Mouse (Mus musculus): ENCODE measurements at regions not wholly inside any gene's neighbourhood (a gene's known extent, or its start where the extent isn't known, plus 50 kb on each side); places are given as distances from the start of the nearest gene placed in this dataset.

- in situ Hi-C loops (cut with MboI; ENCODE audit: low pct_ligation_motif_present, low pct_unique_long_range_greater_than_20kb, low sequenced_read_pairs) = no loop called here
- no peaks in the 10 kb centered on the region for H3K4me1 ChIP-seq (ENCODE audit: control insufficient read depth in 1 of 2, insufficient read depth in 2 of 2)
- no peak for DNase-seq (ENCODE audit: extremely low read depth)
- no peak for TF ChIP-seq E2F4 (IDR thresholded peaks at IDR 0.05; ENCODE audit: insufficient replicate concordance, low read depth, low read length)
- no peak for TF ChIP-seq POLR2AphosphoS2 (IDR thresholded peaks at IDR 0.05; ENCODE audit: low read depth, low read length)
- TF ChIP-seq MYC (IDR thresholded peaks at IDR 0.05; ENCODE audit: low read depth, low read length) = no peak
- TF ChIP-seq POLR2A (IDR thresholded peaks at IDR 0.05; ENCODE audit: low read depth, low read length) = no peak
- no peak for TF ChIP-seq JUND (conservative IDR thresholded peaks at IDR 0.05; ENCODE audit: low read depth, low read length)
- TF ChIP-seq CHD2 (IDR thresholded peaks at IDR 0.05; ENCODE audit: low read length) = no peak
- TF ChIP-seq NELFE (IDR thresholded peaks at IDR 0.05; ENCODE audit: low read depth, low read length) = no peak
- no peak for TF ChIP-seq TCF12 (IDR thresholded peaks at IDR 0.05; ENCODE audit: low read depth, low read length)
- TF ChIP-seq ZKSCAN1 (IDR thresholded peaks at IDR 0.05; ENCODE audit: borderline replicate concordance, low read depth, low read length) = no peak
- no peak for TF ChIP-seq ELF1 (IDR thresholded peaks at IDR 0.05; ENCODE audit: low read depth, low read length)
- TF ChIP-seq SIN3A (IDR thresholded peaks at IDR 0.05; ENCODE audit: low read length) = no peak
- TF ChIP-seq PAX5 (IDR thresholded peaks at IDR 0.05; ENCODE audit: low read length) = no peak
- no peak for TF ChIP-seq MAFK (IDR thresholded peaks at IDR 0.05; ENCODE audit: insufficient replicate concordance, low read length)
- TF ChIP-seq HCFC1 (IDR thresholded peaks at IDR 0.05; ENCODE audit: low read depth, low read length) = no peak
- TF ChIP-seq CHD1 (IDR thresholded peaks at IDR 0.05; ENCODE audit: low read depth, low read length) = no peak
- TF ChIP-seq GABPA (IDR thresholded peaks at IDR 0.05; ENCODE audit: insufficient replicate concordance, low read depth, low read length) = no peak
- no peak for TF ChIP-seq EP300 (IDR thresholded peaks at IDR 0.05; ENCODE audit: low read length)
- no peak for TF ChIP-seq UBTF (IDR thresholded peaks at IDR 0.05; ENCODE audit: low read depth, low read length)
- TF ChIP-seq MEF2A (IDR thresholded peaks at IDR 0.05; ENCODE audit: borderline replicate concordance, low read depth, low read length) = no peak
- H3K27ac ChIP-seq (ENCODE audit: insufficient read depth, low read depth) = no peak overlapping the region
- no peak overlapping the region for H3K4me3 ChIP-seq (replicated peaks in 1 of 3; ENCODE audit: low read depth in 2 of 3, low read length in 2 of 3, poor library complexity in 1 of 3)
- H3K9me3 ChIP-seq (replicated peaks; ENCODE audit: low read length) = no peaks in the 10 kb centered on the region
- no peak overlapping the region for H3K4me2 ChIP-seq (ENCODE audit: insufficient read depth, low read depth, poor library complexity, severe bottlenecking)
- H3K27me3 ChIP-seq (replicated peaks) = no peaks in the 10 kb centered on the region
- H3K79me2 ChIP-seq (replicated peaks; ENCODE audit: control insufficient read depth, extremely low read depth, insufficient read depth, poor library complexity, severe bottlenecking) = no peaks in the 10 kb centered on the region
- H3K36me3 ChIP-seq (replicated peaks in 1 of 2; ENCODE audit: control insufficient read depth in 1 of 2, insufficient read depth in 1 of 2, low read length in 1 of 2) = no peaks in the 10 kb centered on the region
- dilution Hi-C loops (cut with MboI; ENCODE audit: extremely low pct_ligation_motif_present, extremely low pct_unique_long_range_greater_than_20kb, low sequenced_read_pairs) = no loop called here
- no peak overlapping the region for H3K9ac ChIP-seq (ENCODE audit: insufficient read depth, low read depth)
Measured at GRCm38 (mm10) chr2:159404940-159405339, 610.3 kb downstream of the Dhx35 start.

DNA sequence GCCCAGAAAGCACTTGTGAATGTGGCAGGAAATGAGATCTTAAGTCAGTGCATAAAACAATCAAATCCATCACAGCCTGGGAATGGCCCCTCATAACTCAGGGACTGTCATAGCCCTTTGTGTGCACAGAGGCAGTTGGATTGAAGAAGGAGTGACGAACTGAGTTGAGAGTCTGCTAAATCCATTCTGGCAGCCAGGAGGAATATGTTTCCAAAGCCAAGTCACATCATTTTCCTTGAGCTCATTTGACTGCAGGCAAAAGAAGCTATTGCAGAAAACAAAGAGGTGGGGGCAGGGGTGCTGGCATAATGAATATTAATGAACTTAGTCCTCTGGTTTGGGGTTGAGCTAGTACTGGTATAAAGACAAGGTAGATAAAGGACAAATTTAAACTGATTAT is 620.0 kb downstream of the Dhx35 start:
- no peak overlapping the region for H3K4me2 ChIP-seq (ENCODE audit: insufficient read depth, low read depth, poor library complexity, severe bottlenecking)
- TF ChIP-seq GABPA (IDR thresholded peaks at IDR 0.05; ENCODE audit: insufficient replicate concordance, low read depth, low read length) (no peak), RCOR1 (conservative IDR thresholded peaks at IDR 0.05; ENCODE audit: low read depth, low read length) (no peak), JUN (IDR thresholded peaks at IDR 0.05; ENCODE audit: insufficient read depth, low read depth, low read length) (no peak), EP300 (IDR thresholded peaks at IDR 0.05; ENCODE audit: low read length) (no peak), MEF2A (IDR thresholded peaks at IDR 0.05; ENCODE audit: borderline replicate concordance, low read depth, low read length) (no peak), NRF1 (IDR thresholded peaks at IDR 0.05; ENCODE audit: low read depth, low read length) (no peak), RAD21 (IDR thresholded peaks at IDR 0.05; ENCODE audit: low read depth, low read length) (no peak), MYC (IDR thresholded peaks at IDR 0.05; ENCODE audit: low read depth, low read length) (no peak), USF2 (conservative IDR thresholded peaks at IDR 0.05; ENCODE audit: low read depth, low read length) (no peak), ZMIZ1 (IDR thresholded peaks at IDR 0.05; ENCODE audit: low read depth, low read length) (no peak), TBP (conservative IDR thresholded peaks at IDR 0.05; ENCODE audit: low read depth, low read length) (no peak), HCFC1 (IDR thresholded peaks at IDR 0.05; ENCODE audit: low read depth, low read length) (no peak)
- no peaks in the 10 kb centered on the region for H3K79me2 ChIP-seq (replicated peaks; ENCODE audit: control insufficient read depth, extremely low read depth, insufficient read depth, poor library complexity, severe bottlenecking)
- H3K9me3 ChIP-seq (replicated peaks; ENCODE audit: low read length) = no peaks in the 10 kb centered on the region
- in situ Hi-C loops (cut with MboI; ENCODE audit: low pct_ligation_motif_present, low pct_unique_long_range_greater_than_20kb, low sequenced_read_pairs) = no loop called here
- no peak overlapping the region for H3K27ac ChIP-seq (ENCODE audit: insufficient read depth, low read depth)
- no peaks in the 10 kb centered on the region for H3K36me3 ChIP-seq (replicated peaks in 1 of 2; ENCODE audit: control insufficient read depth in 1 of 2, insufficient read depth in 1 of 2, low read length in 1 of 2)
- peaks cover 13% of the 10 kb centered on the region for H3K27me3 ChIP-seq (replicated peaks)
- no peaks in the 10 kb centered on the region for H3K4me1 ChIP-seq (ENCODE audit: control insufficient read depth in 1 of 2, insufficient read depth in 2 of 2)
- no peak overlapping the region for H3K4me3 ChIP-seq (replicated peaks in 1 of 3; ENCODE audit: low read depth in 2 of 3, low read length in 2 of 3, poor library complexity in 1 of 3)
- no peak overlapping the region for H3K9ac ChIP-seq (ENCODE audit: insufficient read depth, low read depth)
- dilution Hi-C loops (cut with MboI; ENCODE audit: extremely low pct_ligation_motif_present, extremely low pct_unique_long_range_greater_than_20kb, low sequenced_read_pairs) = no loop called here
- DNase-seq (ENCODE audit: extremely low read depth) = no peak
